Mouse (Mus musculus) gastrocnemius, postnatal 10 days (tissue): ENCODE results near the gene C5ar2. TPM values are rescaled to one million over a fixed set of nuclear protein-coding genes. Genes with fewer than 3 reads are reported as not detected.
A peak's percentile ranks its signal among the peaks of the same experiment; 100 is the strongest.
"Not testable (repeated sequence)": the region's sequence is repeated elsewhere in the genome, so short reads cannot be mapped to it uniquely, and the experiment has no call there.

ENCODE experiments used
- DNase-seq: peaks from one replicate; pipeline ENCODE4 v3.0.0; 2021; ENCODE audit warnings: mixed read lengths
- total RNA-seq, 2 experiments: library from RNA; stranded (reverse); gene quantifications; 2 replicates each; pipeline ENCODE4 v1.2.3; 2021

Gene C5ar2
- total RNA-seq, 2 experiments from 2014 or later, result 0.16 to 0.41 TPM

- DNase-seq, result no peak
These were observed 13.9 kb upstream of the C5ar2 start for GRCm38 (mm10) chr7:16257830-16258229.

- DNase-seq, result not testable (repeated sequence)
These were observed 12.0 kb upstream of the C5ar2 start for GRCm38 (mm10) chr7:16255963-16256362.

GRCm38 (mm10) chr7:16254195-16254594 is 10.2 kb upstream of the C5ar2 start:
- DNase-seq, result no peak

GRCm38 (mm10) chr7:16250687-16251086 is 6.7 kb upstream of the C5ar2 start:
- no peak for DNase-seq

GRCm38 (mm10) chr7:16245958-16246357 is 2.0 kb upstream of the C5ar2 start:
- no peak for DNase-seq

GRCm38 (mm10) chr7:16242198-16242597 is 1.8 kb downstream of the C5ar2 start:
- no peak for DNase-seq

GRCm38 (mm10) chr7:16241787-16242186 is 2.2 kb downstream of the C5ar2 start:
- DNase-seq, result no peak

GRCm38 (mm10) chr7:16240978-16241303 is 3.0 kb downstream of the C5ar2 start:
- no peak for DNase-seq

GRCm38 (mm10) chr7:16240281-16240977 is 3.5 kb downstream of the C5ar2 start:
- no peak for DNase-seq

- DNase-seq, result no peak
These were observed 4.4 kb downstream of the C5ar2 start for GRCm38 (mm10) chr7:16239554-16239997.

- DNase-seq, result no peak
These were observed 14.1 kb downstream of the C5ar2 start for GRCm38 (mm10) chr7:16229869-16230268.

GRCm38 (mm10) chr7:16221582-16222272 is 22.2 kb downstream of the C5ar2 start, which contains the start of gene Dhx34:
Gene Dhx34, minus strand, starts transcription at chr7:16222037.
- peak; percentile 96 for DNase-seq

- DNase-seq, result no peak
These were observed 30.0 kb downstream of the C5ar2 start for GRCm38 (mm10) chr7:16213986-16214385.

GRCm38 (mm10) chr7:16213196-16213595 is 30.8 kb downstream of the C5ar2 start:
- no peak for DNase-seq

GRCm38 (mm10) chr7:16210862-16211365 is 33.0 kb downstream of the C5ar2 start:
- peak; percentile 40 for DNase-seq

- DNase-seq, result no peak
These were observed 34.9 kb downstream of the C5ar2 start for GRCm38 (mm10) chr7:16208781-16209665.

- DNase-seq, result no peak
These were observed 36.5 kb downstream of the C5ar2 start for GRCm38 (mm10) chr7:16207496-16207895.

- DNase-seq, result no peak
These were observed 36.9 kb downstream of the C5ar2 start for GRCm38 (mm10) chr7:16207076-16207475.

GRCm38 (mm10) chr7:16204791-16205190 is 39.2 kb downstream of the C5ar2 start:
- no peak for DNase-seq

GRCm38 (mm10) chr7:16203505-16203903 is 40.5 kb downstream of the C5ar2 start:
- no peak for DNase-seq

GRCm38 (mm10) chr7:16202756-16203504 is 41.0 kb downstream of the C5ar2 start:
- no peak for DNase-seq

GRCm38 (mm10) chr7:16201136-16201535 is 42.8 kb downstream of the C5ar2 start:
- DNase-seq, result no peak
